26 mouse cellular contexts compared by ENCODE assay signal in the genomic region with DNA sequence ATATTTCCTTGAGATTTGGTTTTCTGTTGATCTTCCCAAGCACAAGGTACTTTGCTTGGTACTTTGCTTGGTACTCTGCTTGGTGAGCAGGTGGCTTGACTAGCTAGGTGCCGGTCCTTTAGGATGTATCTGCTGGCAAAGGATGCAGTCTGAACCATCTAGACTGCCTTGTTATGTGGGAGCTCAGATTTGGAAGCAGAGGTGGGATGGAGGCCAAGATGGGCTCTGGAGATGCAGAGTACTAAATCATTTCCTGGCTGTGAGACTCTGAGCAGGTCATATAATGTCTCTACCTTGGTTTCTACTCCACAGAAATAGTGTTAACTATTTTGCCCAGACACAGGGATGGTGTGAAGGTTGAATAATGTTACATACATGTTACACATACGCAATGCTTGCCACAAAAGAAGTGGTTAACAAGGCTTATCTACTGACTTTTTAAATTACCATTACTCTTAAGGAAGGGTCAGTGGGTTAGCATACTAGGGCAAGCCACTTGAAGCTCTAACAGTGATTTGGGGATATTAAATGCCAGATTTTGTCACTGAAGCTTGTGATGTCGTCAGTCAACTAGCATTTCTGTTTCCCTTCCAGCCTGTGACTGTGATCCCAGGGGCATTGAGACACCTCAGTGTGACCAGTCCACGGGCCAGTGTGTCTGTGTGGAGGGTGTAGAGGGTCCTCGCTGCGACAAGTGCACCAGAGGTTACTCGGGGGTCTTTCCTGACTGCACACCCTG. TPM values are rescaled to one million over a fixed set of nuclear protein-coding genes. Genes with fewer than 3 reads are reported as not detected.
DNase-seq lines count a peak whose midpoint lies in the region; ATAC-seq and TF ChIP-seq lines count a peak whose summit lies in the region.
"Had no signal": no experiment of that assay in that cellular context is flagged by ENCODE, and none has a peak within 500 bp of the region (broad histone marks: within the 10 kb centered on the region; RNA-seq: fewer than 3 reads in every experiment).

No protein-coding gene starts in this region.

- no peak overlapping the region for H3K4me3 ChIP-seq in heart, embryonic 13.5 days
- no peak overlapping the region for H3K4me3 ChIP-seq in hindbrain, embryonic 13.5 days
- H3K4me3 ChIP-seq in hindbrain, embryonic 12.5 days: no peak overlapping the region
- H3K4me3 ChIP-seq in lung, embryonic 14.5 days (ENCODE audit: low read depth, low read length): no peak overlapping the region
- H3K4me3 ChIP-seq: hindbrain, embryonic 15.5 days; intestine, embryonic 15.5 days; limb, embryonic 13.5 days; midbrain, embryonic 13.5 days; neural tube, embryonic 13.5 days had no signal

- no peak overlapping the region for H3K4me2 ChIP-seq in heart, embryonic 13.5 days
- H3K4me2 ChIP-seq in hindbrain, embryonic 13.5 days: no peak overlapping the region
- no peak overlapping the region for H3K4me2 ChIP-seq in hindbrain, embryonic 12.5 days (replicated peaks)
- no peak overlapping the region for H3K4me2 ChIP-seq in lung, embryonic 14.5 days
- H3K4me2 ChIP-seq: hindbrain, embryonic 15.5 days; intestine, embryonic 15.5 days; limb, embryonic 13.5 days; liver, embryonic 11.5 days; midbrain, embryonic 13.5 days; neural tube, embryonic 13.5 days had no signal

- intact Hi-C loops in heart, postnatal 36 days (cut with DNase I): no loop called here

- ATAC-seq in heart, embryonic 13.5 days (ENCODE audit: extremely low read depth, insufficient number of reproducible peaks, low FRiP score, low TSS enrichment): no peak
- ATAC-seq in hindbrain, embryonic 13.5 days (ENCODE audit: low FRiP score): 0 out of 2 replicates have a peak, but pooled peaks have one; percentile 39
- ATAC-seq in hindbrain, embryonic 12.5 days (ENCODE audit: low FRiP score): no peak
- peak; percentile 17; the same call in 1 of the 2 replicates for ATAC-seq in lung, embryonic 14.5 days (ENCODE audit: insufficient read depth)
- ATAC-seq: activated CD4-positive, CD25-positive, alpha-beta regulatory T cell, adult 4 months; forebrain, embryonic 14.5 days; intestine, embryonic 15.5 days; midbrain, embryonic 13.5 days had no signal

- H3K36me3 ChIP-seq in heart, embryonic 13.5 days: peaks cover 100% of the 10 kb centered on the region
- H3K36me3 ChIP-seq in hindbrain, embryonic 13.5 days: no peaks in the 10 kb centered on the region
- no peaks in the 10 kb centered on the region; the same call in 1 of the 2 replicates for H3K36me3 ChIP-seq in hindbrain, embryonic 12.5 days
- peaks cover 99% of the 10 kb centered on the region for H3K36me3 ChIP-seq in lung, embryonic 14.5 days (ENCODE audit: insufficient read depth)
- H3K36me3 ChIP-seq: hindbrain, embryonic 15.5 days; midbrain, embryonic 13.5 days; neural tube, embryonic 13.5 days had no signal

- H3K27ac ChIP-seq in heart, embryonic 13.5 days (replicated peaks): peak overlapping the region; percentile 48
- H3K27ac ChIP-seq in hindbrain, embryonic 13.5 days: no peak overlapping the region
- no peak overlapping the region for H3K27ac ChIP-seq in hindbrain, embryonic 12.5 days
- no peak overlapping the region for H3K27ac ChIP-seq in lung, embryonic 14.5 days (ENCODE audit: low read depth)
- H3K27ac ChIP-seq: hindbrain, embryonic 15.5 days; intestine, embryonic 15.5 days; limb, embryonic 13.5 days; midbrain, embryonic 13.5 days; neural tube, embryonic 13.5 days; stomach, postnatal 0 days had no signal

- DNase-seq in adrenal gland, postnatal 14 days: peak; percentile 40
- no peak for DNase-seq in adrenal gland, postnatal 25 days
- no peak for DNase-seq in heart, postnatal 36 days
- no peak for DNase-seq in lung, embryonic 14.5 days
- no peak for DNase-seq in lung, postnatal 25 days (ENCODE audit: low spot score)
- DNase-seq: cerebellum, adult 11 months; cerebellum, adult 9-11 months; gastrocnemius, postnatal 25 days; kidney, postnatal 14 days; lung, postnatal 4 days; thymus, adult 18-20 months; thymus, postnatal 25 days had no signal

- H3K27me3 ChIP-seq in heart, embryonic 13.5 days (replicated peaks): no peaks in the 10 kb centered on the region
- no peaks in the 10 kb centered on the region for H3K27me3 ChIP-seq in hindbrain, embryonic 13.5 days
- H3K27me3 ChIP-seq in hindbrain, embryonic 12.5 days: no peaks in the 10 kb centered on the region
- H3K27me3 ChIP-seq in lung, embryonic 14.5 days (ENCODE audit: insufficient read depth, low read length): no peaks in the 10 kb centered on the region
- H3K27me3 ChIP-seq: CH12.LX; hindbrain, embryonic 15.5 days; intestine, embryonic 15.5 days; limb, embryonic 13.5 days; midbrain, embryonic 13.5 days; neural tube, embryonic 13.5 days had no signal

- WGBS in heart, embryonic 13.5 days: 73% methylated on average over 7 of the region's 7 CpGs
- 92% methylated on average over 7 of the region's 7 CpGs for WGBS in hindbrain, embryonic 13.5 days
- WGBS in hindbrain, embryonic 12.5 days: 93% methylated on average over 7 of the region's 7 CpGs
- WGBS in lung, embryonic 14.5 days: 84% methylated on average over 7 of the region's 7 CpGs

- H3K9me3 ChIP-seq in heart, embryonic 13.5 days: 0 out of 2 replicates have a peak, but pooled peaks cover 5% of the 10 kb centered on the region
- no peaks in the 10 kb centered on the region for H3K9me3 ChIP-seq in hindbrain, embryonic 13.5 days
- 0 out of 2 replicates have a peak, but pooled peaks cover 5% of the 10 kb centered on the region for H3K9me3 ChIP-seq in hindbrain, embryonic 12.5 days (replicated peaks)
- H3K9me3 ChIP-seq in lung, embryonic 14.5 days (ENCODE audit: low read depth, low read length): no peaks in the 10 kb centered on the region
- H3K9me3 ChIP-seq: hindbrain, embryonic 15.5 days; intestine, embryonic 15.5 days; midbrain, embryonic 13.5 days; neural tube, embryonic 13.5 days had no signal

- TF ChIP-seq CTCF in lung, embryonic 14.5 days (IDR thresholded peaks at IDR 0.05; ENCODE audit: low read depth): no peak

- H3K4me1 ChIP-seq in heart, embryonic 13.5 days: peaks cover 45% of the 10 kb centered on the region
- no peaks in the 10 kb centered on the region for H3K4me1 ChIP-seq in hindbrain, embryonic 13.5 days (replicated peaks)
- no peaks in the 10 kb centered on the region for H3K4me1 ChIP-seq in hindbrain, embryonic 12.5 days
- H3K4me1 ChIP-seq in lung, embryonic 14.5 days (ENCODE audit: insufficient read depth): no peaks in the 10 kb centered on the region
- H3K4me1 ChIP-seq: intestine, embryonic 15.5 days; midbrain, embryonic 13.5 days had no signal

- H3K9ac ChIP-seq in heart, embryonic 13.5 days: no peak overlapping the region
- H3K9ac ChIP-seq in hindbrain, embryonic 13.5 days: no peak overlapping the region
- no peak overlapping the region for H3K9ac ChIP-seq in hindbrain, embryonic 12.5 days
- no peak overlapping the region for H3K9ac ChIP-seq in lung, embryonic 14.5 days
- H3K9ac ChIP-seq: hindbrain, embryonic 15.5 days; intestine, embryonic 15.5 days; limb, embryonic 13.5 days; midbrain, embryonic 13.5 days; neural tube, embryonic 13.5 days had no signal

RNA-seq across cellular contexts. Expression of a gene that starts 33.4 kb away (rescaled TPM):
- 433 and 455 TPM in 2 replicates for total RNA-seq in adrenal gland, postnatal 14 days (2021)
- 264 and 301 TPM in 2 replicates for total RNA-seq in adrenal gland, postnatal 25 days (2021)
- polyA plus RNA-seq in heart, embryonic 13.5 days (2015; fragmentation: Nextera tagmentation; extraction: Ambion mirVana): 179 and 190 TPM in 2 replicates
- total RNA-seq in heart, postnatal 36 days (2021): 100 to 1,000 TPM; 417 to 433 TPM
- 128 and 130 TPM in 2 replicates for polyA plus RNA-seq in hindbrain, embryonic 13.5 days (2015; fragmentation: Nextera tagmentation; extraction: Ambion mirVana)
- polyA plus RNA-seq in hindbrain, embryonic 12.5 days (2016; fragmentation: Nextera tagmentation; extraction: Ambion mirVana): 139 and 153 TPM in 2 replicates
- polyA plus RNA-seq in lung, embryonic 14.5 days (2014; fragmentation: Nextera tagmentation; extraction: Ambion mirVana): 124 and 128 TPM in 2 replicates

RNA-seq across cellular contexts. Expression of a gene that starts 52.8 kb away (rescaled TPM):
- total RNA-seq in adrenal gland, postnatal 14 days (2021): 174 and 193 TPM in 2 replicates
- 133 and 138 TPM in 2 replicates for total RNA-seq in adrenal gland, postnatal 25 days (2021)
- 90.6 and 91.3 TPM in 2 replicates for polyA plus RNA-seq in heart, embryonic 13.5 days (2015; fragmentation: Nextera tagmentation; extraction: Ambion mirVana)
- total RNA-seq in heart, postnatal 36 days (2021): 10 to 100 TPM; 75.8 to 81.2 TPM
- polyA plus RNA-seq in hindbrain, embryonic 13.5 days (2015; fragmentation: Nextera tagmentation; extraction: Ambion mirVana): 20.7 and 22.9 TPM in 2 replicates
- 33.7 and 41.5 TPM in 2 replicates for polyA plus RNA-seq in hindbrain, embryonic 12.5 days (2016; fragmentation: Nextera tagmentation; extraction: Ambion mirVana)
- 118 and 123 TPM in 2 replicates for polyA plus RNA-seq in lung, embryonic 14.5 days (2014; fragmentation: Nextera tagmentation; extraction: Ambion mirVana)
- total RNA-seq: megakaryocyte-erythroid progenitor cell, adult 5-6 weeks had no signal
- polyA plus RNA-seq: activated CD4-positive, CD25-positive, alpha-beta regulatory T cell, adult 4 months had no signal

Comparison
In these comparisons a context has a peak if more than half of its experiments do, and no peak if none do; other contexts are left out.
1. ATAC-seq: peak in hindbrain, embryonic 13.5 days (single experiment) and lung, embryonic 14.5 days (single experiment); none in heart, embryonic 13.5 days (single experiment) and hindbrain, embryonic 12.5 days (single experiment).